Mouse (Mus musculus) stomach, embryonic 16.5 days (tissue): ENCODE data around the gene Cdc34b. TPM values are rescaled to one million over a fixed set of nuclear protein-coding genes. Genes with fewer than 3 reads are reported as not detected.

Experiments
- ATAC-seq: fragments of 200-750 bp; cut with Nextera tagmentation; 2 replicates; pipeline ENCODE4 v1.8.0; 2017; ENCODE audit warnings: moderate number of reproducible peaks, moderate TSS enrichment; ENCODE audit not compliant: insufficient read depth, low FRiP score
- H3K27ac ChIP-seq: fragments of 300-500 bp; sonication (generic); 2 replicates; pipeline ENCODE4 v1.5.1; 2014; ENCODE audit warnings: low read length
- H3K27me3 ChIP-seq: fragments of 300-500 bp; sonication (generic); 2 replicates; pipeline ENCODE4 v1.6.1; 2014; ENCODE audit warnings: low read length, control low read depth, mixed read lengths; ENCODE audit not compliant: control insufficient read depth, insufficient read depth
- H3K36me3 ChIP-seq: fragments of 300-500 bp; sonication (generic); 2 replicates; pipeline ENCODE4 v1.6.1; 2014; ENCODE audit warnings: low read length; ENCODE audit not compliant: control insufficient read depth, insufficient read depth
- H3K4me1 ChIP-seq: fragments of 300-500 bp; sonication (generic); 2 replicates; pipeline ENCODE4 v1.6.1; 2014; ENCODE audit warnings: low read length, control low read depth, mixed read lengths; ENCODE audit not compliant: control insufficient read depth, insufficient read depth
- H3K4me2 ChIP-seq: fragments of 300-500 bp; sonication (generic); 2 replicates; pipeline ENCODE4 v1.6.1; 2014; ENCODE audit warnings: low read depth, low read length, mixed read lengths
- H3K4me3 ChIP-seq: fragments of 300-500 bp; sonication (generic); replicated peaks from 2 replicates; pipeline ENCODE4 v1.5.1; 2014; ENCODE audit warnings: mild to moderate bottlenecking, low read length
- H3K9ac ChIP-seq: fragments of 300-500 bp; sonication (generic); 2 replicates; pipeline ENCODE4 v1.6.1; 2014; ENCODE audit warnings: low read length
- H3K9me3 ChIP-seq: fragments of 300-500 bp; sonication (generic); replicated peaks from 2 replicates; pipeline ENCODE4 v1.6.1; 2016; ENCODE audit warnings: low read length, control low read depth; ENCODE audit not compliant: control insufficient read depth
- WGBS: fragments of 180-500 bp; shearing (Covaris S2); extraction: QIAGEN DNeasy Blood & Tissue Kit; methylation state at CpG from one replicate; pipeline ENCODE4 v1.1.7; 2014; 5-methylcytosine and 5-hydroxymethylcytosine counted together
- polyA plus RNA-seq: library from polyadenylated mRNA; unstranded; fragments of >200 nt; fragmentation: Nextera tagmentation; extraction: Ambion mirVana; gene quantifications from 2 replicates; pipeline ENCODE4 v1.2.1, GENCODE M21; 2015

The Cdc34b gene
- polyA plus RNA-seq, 1 experiment from 2014 or later = 0.18 TPM

- 49% methylated on average over 5 of the region's 5 CpGs for WGBS
- ATAC-seq = no peak
Measured at GRCm38 (mm10) chr11:94704472-94704871, 37.1 kb upstream of the Cdc34b start, which contains the start of gene Gm11541. Gm11541 (minus strand) TSS chr11:94704499.

GRCm38 (mm10) chr11:94713246-94713860 lies 28.2 kb upstream of the Cdc34b start:
- no peak overlapping the region for H3K4me2 ChIP-seq
- H3K4me3 ChIP-seq = no peak overlapping the region
- peak overlapping the region; percentile 26 for H3K9ac ChIP-seq
- no peaks in the 10 kb centered on the region; the same call in 1 of the 2 replicates for H3K27me3 ChIP-seq
- no peaks in the 10 kb centered on the region for H3K9me3 ChIP-seq
- ATAC-seq = no peak
- no peaks in the 10 kb centered on the region for H3K36me3 ChIP-seq
- 23% methylated on average over 11 of the region's 11 CpGs for WGBS
- peak overlapping the region; percentile 62 for H3K27ac ChIP-seq
- H3K4me1 ChIP-seq = peaks cover 15% of the 10 kb centered on the region

More at GRCm38 (mm10) chr11:94704472-94704871, 37.1 kb upstream of the Cdc34b start, which contains the start of gene Gm11541:
- H3K9me3 ChIP-seq = no peaks in the 10 kb centered on the region
- no peak within 1 kb of the TSS for H3K4me2 ChIP-seq
- no peak within 1 kb of the TSS for H3K4me3 ChIP-seq
- H3K4me1 ChIP-seq = peaks cover 22% of the 10 kb centered on the region
- no peaks in the 10 kb centered on the region for H3K27me3 ChIP-seq
- H3K27ac ChIP-seq = peak within 1 kb of the TSS; percentile 74
- no peaks in the 10 kb centered on the region for H3K36me3 ChIP-seq
- no peak within 1 kb of the TSS for H3K9ac ChIP-seq

GRCm38 (mm10) chr11:94715622-94716021 lies 26.0 kb upstream of the Cdc34b start:
- no peak overlapping the region for H3K27ac ChIP-seq
- ATAC-seq = no peak
- H3K4me2 ChIP-seq = no peak overlapping the region
- H3K27me3 ChIP-seq = no peaks in the 10 kb centered on the region; the same call in 1 of the 2 replicates
- WGBS = 68% methylated on average over 5 of the region's 5 CpGs
- H3K36me3 ChIP-seq = no peaks in the 10 kb centered on the region
- H3K9me3 ChIP-seq = no peaks in the 10 kb centered on the region
- peaks cover 15% of the 10 kb centered on the region for H3K4me1 ChIP-seq
- H3K4me3 ChIP-seq = no peak overlapping the region
- no peak overlapping the region for H3K9ac ChIP-seq

- H3K36me3 ChIP-seq = no peaks in the 10 kb centered on the region
- no peak overlapping the region for H3K4me3 ChIP-seq
- no peak overlapping the region for H3K27ac ChIP-seq
- peak overlapping the region; percentile 18; the same call in 1 of the 2 replicates for H3K9ac ChIP-seq
- peaks cover 17% of the 10 kb centered on the region for H3K4me1 ChIP-seq
- no peaks in the 10 kb centered on the region; the same call in 1 of the 2 replicates for H3K27me3 ChIP-seq
- ATAC-seq = peak; percentile 59; the same call in 1 of the 2 replicates
- 9% methylated on average over 9 of the region's 9 CpGs for WGBS
- H3K9me3 ChIP-seq = no peaks in the 10 kb centered on the region
- peak overlapping the region; percentile 17; the same call in 1 of the 2 replicates for H3K4me2 ChIP-seq
Measured at GRCm38 (mm10) chr11:94716754-94717153, 24.8 kb upstream of the Cdc34b start.

- H3K4me2 ChIP-seq = peak overlapping the region; percentile 17; the same call in 1 of the 2 replicates
Measured at GRCm38 (mm10) chr11:94717239-94717638, 24.3 kb upstream of the Cdc34b start.

GRCm38 (mm10) chr11:94718113-94718909 lies 23.3 kb upstream of the Cdc34b start:
- no peaks in the 10 kb centered on the region for H3K9me3 ChIP-seq
- no peak overlapping the region for H3K27ac ChIP-seq
- no peak overlapping the region for H3K9ac ChIP-seq
- no peak overlapping the region for H3K4me2 ChIP-seq
- no peak for ATAC-seq
- peaks cover 16% of the 10 kb centered on the region for H3K4me1 ChIP-seq
- no peaks in the 10 kb centered on the region for H3K36me3 ChIP-seq
- no peak overlapping the region for H3K4me3 ChIP-seq
- H3K27me3 ChIP-seq = no peaks in the 10 kb centered on the region; the same call in 1 of the 2 replicates
- 88% methylated on average over 7 of the region's 7 CpGs for WGBS

More at GRCm38 (mm10) chr11:94717239-94717638, 24.3 kb upstream of the Cdc34b start:
- no peaks in the 10 kb centered on the region for H3K36me3 ChIP-seq
- H3K4me3 ChIP-seq = no peak overlapping the region
- no peak for ATAC-seq
- H3K4me1 ChIP-seq = peaks cover 20% of the 10 kb centered on the region
- H3K27me3 ChIP-seq = no peaks in the 10 kb centered on the region; the same call in 1 of the 2 replicates
- H3K9me3 ChIP-seq = no peaks in the 10 kb centered on the region
- H3K9ac ChIP-seq = peak overlapping the region; percentile 18; the same call in 1 of the 2 replicates
- 32% methylated on average over 11 of the region's 11 CpGs for WGBS
- H3K27ac ChIP-seq = no peak overlapping the region

- 72% methylated on average over 2 of the region's 2 CpGs for WGBS
- no peaks in the 10 kb centered on the region for H3K36me3 ChIP-seq
- no peaks in the 10 kb centered on the region for H3K27me3 ChIP-seq
- H3K9ac ChIP-seq = no peak overlapping the region
- ATAC-seq = no peak
- no peak overlapping the region for H3K4me3 ChIP-seq
- H3K27ac ChIP-seq = no peak overlapping the region
- H3K4me2 ChIP-seq = no peak overlapping the region
- H3K9me3 ChIP-seq = no peaks in the 10 kb centered on the region
- peaks cover 16% of the 10 kb centered on the region for H3K4me1 ChIP-seq
Measured at GRCm38 (mm10) chr11:94719216-94719615, 22.4 kb upstream of the Cdc34b start.

- H3K4me1 ChIP-seq = no peaks in the 10 kb centered on the region
- ATAC-seq = no peak
- H3K27ac ChIP-seq = no peak overlapping the region
- no peaks in the 10 kb centered on the region for H3K27me3 ChIP-seq
- H3K9ac ChIP-seq = no peak overlapping the region
- H3K4me2 ChIP-seq = no peak overlapping the region
- 88% methylated on average over 3 of the region's 3 CpGs for WGBS
- no peaks in the 10 kb centered on the region for H3K9me3 ChIP-seq
- H3K4me3 ChIP-seq = no peak overlapping the region
- no peaks in the 10 kb centered on the region for H3K36me3 ChIP-seq
Measured at GRCm38 (mm10) chr11:94727306-94727705, 14.3 kb upstream of the Cdc34b start.

GRCm38 (mm10) chr11:94728545-94728944 lies 13.0 kb upstream of the Cdc34b start:
- H3K36me3 ChIP-seq = no peaks in the 10 kb centered on the region
- no peak for ATAC-seq

More at GRCm38 (mm10) chr11:94728545-94728944, 13.0 kb upstream of the Cdc34b start:
- WGBS = 84% methylated on average over 3 of the region's 3 CpGs
- Histone ChIP-seq H3K27me3 (no peaks in the 10 kb centered on the region), H3K9me3 (no peaks in the 10 kb centered on the region), H3K9ac (no peak overlapping the region), H3K4me3 (no peak overlapping the region), H3K4me2 (no peak overlapping the region), H3K4me1 (no peaks in the 10 kb centered on the region), H3K27ac (no peak overlapping the region)
